Mouse (Mus musculus): ENCODE results near the gene Prc1.

DNA sequence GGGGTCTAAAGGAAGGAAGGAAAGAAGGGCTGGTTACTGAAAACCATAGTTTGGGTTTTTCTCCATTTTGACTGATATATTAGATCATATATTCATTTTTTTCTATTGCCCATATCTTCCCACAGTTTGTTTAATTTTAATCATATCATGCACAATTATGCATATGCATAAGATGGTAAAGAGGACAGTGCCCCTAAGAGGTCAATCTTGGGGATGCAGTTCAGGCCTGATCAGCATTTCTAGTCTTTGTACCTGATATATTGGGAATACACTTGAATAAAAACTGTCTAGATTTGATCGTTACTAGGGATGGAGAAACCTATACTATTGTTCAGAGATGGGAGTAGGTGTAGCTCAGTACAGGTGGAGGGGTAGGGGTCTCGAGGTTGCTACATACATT is 13.3 kb upstream of the Prc1 start:
- TF ChIP-seq POLR2A (IDR thresholded peaks at IDR 0.05; ENCODE audit: low read depth, low read length) (no peak), CTCF (IDR thresholded peaks at IDR 0.05; ENCODE audit: borderline replicate concordance, insufficient read depth, low read length) (no peak)
